In genomic region chr2:114622550-114622939, GRCm38 (mm10) we compare ENCODE assay signal across 9 mouse cellular contexts. TPM values are rescaled to one million over a fixed set of nuclear protein-coding genes. Genes with fewer than 3 reads are reported as not detected.
DNase-seq lines count a peak whose midpoint lies in the region; ATAC-seq lines count a peak whose summit lies in the region.
"Had no signal": no experiment of that assay in that cellular context is flagged by ENCODE, and none has a peak within 500 bp of the region (broad histone marks: within the 10 kb centered on the region; RNA-seq: fewer than 3 reads in every experiment).

No protein-coding gene starts in this region.

- H3K4me1 ChIP-seq in forebrain, embryonic 13.5 days, result peaks cover 34% of the 10 kb centered on the region
- H3K4me1 ChIP-seq in hindbrain, embryonic 15.5 days (replicated peaks), result peaks cover 11% of the 10 kb centered on the region
- H3K4me1 ChIP-seq in midbrain, embryonic 14.5 days (ENCODE audit: control insufficient read depth, insufficient read depth, low read length), result no peaks in the 10 kb centered on the region
- H3K4me1 ChIP-seq: limb, embryonic 15.5 days had no signal

- peak; percentile 5 for DNase-seq in layer of hippocampus, adult 9-10 months (ENCODE audit: low spot score)
- DNase-seq in layer of hippocampus, adult 9-11 months, result no peak
- DNase-seq in midbrain, embryonic 14.5 days, result no peak
- DNase-seq in gastrocnemius, postnatal 4 days (ENCODE audit: low spot score in 2 of 2), result no peak
- DNase-seq in thymus, postnatal 25 days, result no peak

- no peaks in the 10 kb centered on the region for H3K36me3 ChIP-seq in forebrain, embryonic 13.5 days (ENCODE audit: poor library complexity, severe bottlenecking)
- H3K36me3 ChIP-seq in hindbrain, embryonic 15.5 days, result no peaks in the 10 kb centered on the region
- H3K36me3 ChIP-seq in midbrain, embryonic 14.5 days (ENCODE audit: control insufficient read depth, insufficient read depth, low read length), result no peaks in the 10 kb centered on the region
- H3K36me3 ChIP-seq: limb, embryonic 15.5 days had no signal

- 2% methylated on average over 2 of the region's 2 CpGs for WGBS in forebrain, embryonic 13.5 days
- 6% methylated on average over 2 of the region's 2 CpGs for WGBS in hindbrain, embryonic 15.5 days
- 5% methylated on average over 2 of the region's 2 CpGs for WGBS in midbrain, embryonic 14.5 days

- 0 out of 2 replicates have a peak overlapping the region, but pooled peaks have one; percentile 34 for H3K9ac ChIP-seq in forebrain, embryonic 13.5 days
- H3K9ac ChIP-seq in hindbrain, embryonic 15.5 days, result 0 out of 2 replicates have a peak overlapping the region, but pooled peaks have one; percentile 22
- H3K9ac ChIP-seq in midbrain, embryonic 14.5 days (replicated peaks; ENCODE audit: low read length), result no peak overlapping the region
- H3K9ac ChIP-seq: limb, embryonic 15.5 days had no signal

- H3K27me3 ChIP-seq in forebrain, embryonic 13.5 days, result no peaks in the 10 kb centered on the region
- no peaks in the 10 kb centered on the region for H3K27me3 ChIP-seq in hindbrain, embryonic 15.5 days
- H3K27me3 ChIP-seq in midbrain, embryonic 14.5 days (ENCODE audit: control insufficient read depth, insufficient read depth, low read length), result no peaks in the 10 kb centered on the region
- H3K27me3 ChIP-seq: limb, embryonic 15.5 days had no signal

- no peaks in the 10 kb centered on the region for H3K9me3 ChIP-seq in forebrain, embryonic 13.5 days (replicated peaks)
- no peaks in the 10 kb centered on the region for H3K9me3 ChIP-seq in hindbrain, embryonic 15.5 days
- no peaks in the 10 kb centered on the region for H3K9me3 ChIP-seq in midbrain, embryonic 14.5 days (ENCODE audit: control insufficient read depth, low read length)
- H3K9me3 ChIP-seq: limb, embryonic 15.5 days had no signal

- H3K4me3 ChIP-seq in forebrain, embryonic 13.5 days, result no peak overlapping the region
- no peak overlapping the region for H3K4me3 ChIP-seq in hindbrain, embryonic 15.5 days
- H3K4me3 ChIP-seq in midbrain, embryonic 14.5 days (replicated peaks; ENCODE audit: low read depth, low read length), result no peak overlapping the region
- H3K4me3 ChIP-seq: limb, embryonic 15.5 days had no signal

- peak; percentile 71 for ATAC-seq in forebrain, embryonic 13.5 days
- peak; percentile 69 for ATAC-seq in hindbrain, embryonic 15.5 days (ENCODE audit: low FRiP score, low read depth)
- ATAC-seq in midbrain, embryonic 14.5 days (ENCODE audit: low FRiP score, low TSS enrichment), result peak; percentile 58; the same call in 1 of the 2 replicates
- ATAC-seq in monocyte, adult 5-6 weeks (replicated peaks; ENCODE audit: insufficient number of reproducible peaks, low FRiP score, low TSS enrichment, poor library complexity, severe bottlenecking), result no peak

- peak overlapping the region; percentile 75 for H3K27ac ChIP-seq in forebrain, embryonic 13.5 days
- peak overlapping the region; percentile 75 for H3K27ac ChIP-seq in hindbrain, embryonic 15.5 days (replicated peaks)
- no peak overlapping the region for H3K27ac ChIP-seq in midbrain, embryonic 14.5 days (replicated peaks; ENCODE audit: low read depth, low read length)
- H3K27ac ChIP-seq: limb, embryonic 15.5 days had no signal

- peak overlapping the region; percentile 32 for H3K4me2 ChIP-seq in forebrain, embryonic 13.5 days
- peak overlapping the region; percentile 35 for H3K4me2 ChIP-seq in hindbrain, embryonic 15.5 days
- H3K4me2 ChIP-seq in midbrain, embryonic 14.5 days (ENCODE audit: low read length), result peak overlapping the region; percentile 14; the same call in 1 of the 2 replicates
- H3K4me2 ChIP-seq: limb, embryonic 15.5 days had no signal

RNA-seq across cellular contexts. Expression of gene Dph6, which starts 32.2 kb away (rescaled TPM):
- polyA plus RNA-seq in forebrain, embryonic 13.5 days (2015; fragmentation: Nextera tagmentation; extraction: Ambion mirVana), result 21.7 and 22.5 TPM in 2 replicates
- 13.8 and 14.9 TPM in 2 replicates for polyA plus RNA-seq in hindbrain, embryonic 15.5 days (2015; fragmentation: Nextera tagmentation; extraction: Ambion mirVana)
- polyA plus RNA-seq in midbrain, embryonic 14.5 days (2014; fragmentation: Nextera tagmentation; extraction: Ambion mirVana), result 13.5 and 14.0 TPM in 2 replicates
- 1 to 10 TPM; 7.2 to 7.3 TPM for total RNA-seq in gastrocnemius, postnatal 4 days (2021)
- total RNA-seq in monocyte, adult 5-6 weeks (2017), result 4.2 to 6.7 TPM (median 4.6 TPM) in 3 replicates
